Mouse (Mus musculus): ENCODE measurements at regions not wholly inside any gene's neighbourhood (a gene's known extent, or its start where the extent isn't known, plus 50 kb on each side); places are given as distances from the start of the nearest gene placed in this dataset.

DNA sequence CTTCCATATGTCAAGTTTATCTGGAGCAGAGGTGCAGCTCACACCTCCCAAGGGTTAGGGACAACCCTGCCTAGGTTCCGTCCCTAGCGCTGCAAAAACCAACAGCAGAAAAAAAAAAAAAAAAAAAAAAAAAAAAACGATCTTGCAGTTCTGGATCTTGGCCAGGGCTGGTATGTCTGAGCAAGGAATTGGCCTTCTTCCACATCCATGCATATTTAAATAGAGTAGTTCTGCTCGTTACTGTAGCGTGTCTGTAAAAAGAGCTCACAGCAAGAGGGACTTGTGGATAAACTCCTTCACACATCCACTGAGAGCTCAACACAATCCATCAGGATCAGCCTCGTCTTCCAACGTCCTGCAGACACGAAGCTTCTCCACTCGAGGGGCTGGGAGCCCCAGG is 639.4 kb upstream of the Adam5 start:
- no peak for DNase-seq (ENCODE audit: low spot score in 2 of 2)

- no peak for DNase-seq (ENCODE audit: low spot score in 2 of 2)
Observed at GRCm38 (mm10) chr8:25462492-25462891, 638.3 kb upstream of the Adam5 start.

- DNase-seq (ENCODE audit: low spot score in 2 of 2) = no peak
Observed at GRCm38 (mm10) chr8:25455644-25456043, 631.5 kb upstream of the Adam5 start.

GRCm38 (mm10) chr8:25454972-25455371 is 630.8 kb upstream of the Adam5 start:
- DNase-seq (ENCODE audit: low spot score in 2 of 2) = no peak

DNA sequence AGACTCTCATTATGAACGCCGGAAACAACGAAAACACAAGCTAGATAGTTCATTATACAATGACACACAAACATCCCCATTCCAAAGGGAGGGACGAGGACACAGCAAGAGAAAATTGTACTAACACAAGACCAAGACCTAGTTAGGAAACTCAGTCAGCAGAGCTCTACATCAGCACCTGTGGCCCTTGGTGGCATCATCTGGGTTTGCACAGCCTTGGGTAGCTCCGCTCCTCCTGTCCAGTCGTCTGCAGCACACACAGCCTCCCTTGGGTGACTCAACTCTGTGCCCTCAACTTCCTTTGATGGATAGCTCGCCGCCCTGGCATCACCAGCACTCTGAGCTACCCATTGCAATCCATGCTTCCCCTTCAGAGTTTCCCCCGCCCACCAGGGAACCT is 629.7 kb upstream of the Adam5 start:
- DNase-seq (ENCODE audit: low spot score in 2 of 2) = no peak

DNA sequence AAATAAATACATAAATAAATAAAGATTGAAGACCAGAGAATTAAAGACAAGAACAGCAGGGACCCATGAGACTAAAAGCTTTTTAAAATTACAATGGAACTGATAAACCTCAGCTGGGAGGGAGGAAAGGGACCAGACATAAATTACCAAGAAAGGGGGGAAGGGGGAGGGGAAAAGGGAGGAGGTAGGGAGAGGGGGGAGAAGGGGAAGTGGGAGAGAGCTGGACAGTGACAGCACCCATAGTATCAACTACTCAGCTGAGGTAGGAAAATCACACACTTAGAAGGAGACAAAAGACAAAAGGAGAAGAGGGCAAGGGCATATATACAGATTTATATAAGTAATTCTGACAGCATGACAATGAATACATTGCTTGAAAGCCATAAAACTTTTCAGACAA is 626.4 kb upstream of the Adam5 start:
- DNase-seq (ENCODE audit: low spot score in 2 of 2) = no peak

DNA sequence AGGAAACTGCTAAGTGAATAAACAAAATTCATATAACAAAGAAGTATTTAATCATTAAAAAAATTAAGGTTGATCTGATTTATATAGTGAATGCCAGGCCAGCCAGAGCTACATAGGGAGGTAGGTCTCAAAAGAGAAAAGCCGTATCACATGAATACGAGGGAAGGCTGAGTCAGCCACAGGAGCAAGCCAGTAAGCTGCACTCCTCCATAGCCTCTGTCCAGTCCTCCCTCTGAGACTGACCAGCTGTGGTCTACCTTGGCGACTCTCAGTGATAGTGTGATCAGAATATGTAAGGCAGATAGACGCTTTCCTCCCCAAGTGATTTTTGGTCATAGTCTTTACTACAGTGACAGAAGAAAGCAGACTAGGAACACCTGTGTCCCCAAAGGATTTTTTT is 625.4 kb upstream of the Adam5 start:
- DNase-seq (ENCODE audit: low spot score in 2 of 2) = no peak

GRCm38 (mm10) chr8:25447900-25448299 is 623.7 kb upstream of the Adam5 start:
- DNase-seq (ENCODE audit: low spot score in 2 of 2) = no peak

GRCm38 (mm10) chr8:25445968-25446367 is 621.8 kb upstream of the Adam5 start:
- DNase-seq (ENCODE audit: low spot score in 2 of 2) = no peak

DNA sequence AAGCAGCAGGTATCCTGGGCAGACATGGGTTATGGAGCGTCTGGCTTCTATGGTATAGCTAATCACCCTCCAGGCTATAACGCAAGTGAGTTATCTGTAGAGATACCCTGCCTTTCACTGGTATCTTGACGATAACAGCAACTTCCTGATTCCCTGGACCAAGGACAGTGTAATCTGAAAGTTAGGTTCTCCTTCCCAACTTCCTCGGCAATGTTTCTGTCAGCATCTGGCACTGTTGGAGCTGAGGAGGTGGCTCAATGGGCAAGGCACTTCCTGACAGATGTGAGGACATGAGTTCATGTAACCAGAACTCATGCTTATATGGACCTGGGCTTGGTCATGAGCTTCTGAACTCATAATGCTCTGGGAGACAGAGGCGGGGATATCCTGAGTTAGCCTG is 620.9 kb upstream of the Adam5 start:
- no peak for DNase-seq (ENCODE audit: low spot score in 2 of 2)

- no peak for DNase-seq (ENCODE audit: low spot score in 2 of 2)
Observed at GRCm38 (mm10) chr8:25443552-25443951, 619.4 kb upstream of the Adam5 start.

DNA sequence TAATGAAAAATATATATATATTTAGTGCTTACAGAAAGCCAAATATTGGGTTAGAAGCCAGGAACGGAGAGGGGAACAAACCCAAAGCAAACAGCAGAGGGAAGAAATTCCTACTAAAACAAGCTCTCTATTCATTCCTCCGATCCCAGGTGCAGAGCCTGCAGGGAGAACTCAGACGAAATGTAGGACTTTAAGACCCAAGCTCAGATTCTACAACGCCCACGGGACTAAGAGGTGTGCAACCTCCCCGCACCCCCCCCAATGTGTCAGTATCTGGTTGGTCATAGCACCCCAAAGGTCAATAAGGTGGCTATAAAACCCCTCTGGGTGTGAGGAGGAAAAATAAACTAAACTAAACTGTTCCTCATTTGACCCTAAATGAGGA is 616.9 kb upstream of the Adam5 start:
- no peak for DNase-seq (ENCODE audit: low spot score in 2 of 2)

DNA sequence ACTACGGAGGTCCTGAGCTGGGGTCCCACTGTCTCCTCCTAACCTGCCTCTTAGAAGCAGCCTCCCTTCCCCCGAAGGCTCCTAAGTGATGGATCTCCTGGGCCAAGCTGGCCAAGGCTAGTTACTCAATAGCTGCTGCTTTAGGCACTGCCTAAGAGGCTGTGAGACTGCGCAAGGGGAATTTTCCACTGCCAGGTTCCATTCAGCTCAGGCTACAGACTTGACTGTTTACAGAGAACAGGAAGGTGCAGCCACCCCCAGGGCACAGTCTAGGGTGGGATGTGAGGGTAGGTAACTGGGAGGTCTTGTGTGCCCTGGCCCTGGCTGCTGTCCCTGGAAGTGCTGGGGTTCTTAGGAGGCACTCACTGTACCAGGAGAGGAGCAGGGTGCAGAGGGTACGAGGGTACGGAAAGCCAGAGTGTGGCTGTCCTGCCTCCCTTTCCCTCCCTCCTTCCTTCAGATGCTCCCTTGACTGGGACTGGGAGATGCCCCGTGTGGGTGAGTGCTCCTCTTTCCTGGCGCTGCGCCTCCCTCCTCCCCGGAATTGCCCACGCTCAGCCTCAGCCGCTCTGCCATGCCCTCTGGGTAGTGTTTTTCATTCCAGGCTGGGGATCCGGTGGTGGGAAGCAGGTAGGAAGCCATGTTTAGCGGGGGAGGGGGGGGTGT is 616.4 kb upstream of the Adam5 start:
- peak in 1 of 2 experiments; percentile 20 for DNase-seq (ENCODE audit: low spot score in 2 of 2)

DNA sequence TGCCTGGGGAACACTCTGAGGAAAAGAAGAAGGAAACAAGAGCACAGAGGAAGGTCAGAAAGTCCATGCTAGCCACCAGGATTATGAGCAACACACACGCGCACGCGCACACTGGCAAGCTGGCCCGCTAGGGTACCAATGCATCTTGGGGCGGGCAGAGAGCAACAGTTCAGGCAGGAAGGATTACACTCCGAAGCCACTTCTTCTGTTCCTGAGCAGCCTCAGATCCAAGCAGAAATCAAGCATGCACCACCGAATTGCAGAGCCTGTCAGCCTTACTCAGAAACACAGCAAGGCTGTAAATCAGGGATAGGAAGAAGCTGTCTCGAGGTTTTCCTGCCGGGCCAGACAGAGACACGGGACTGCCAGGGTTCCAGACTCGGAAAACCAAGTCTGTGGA is 615.8 kb upstream of the Adam5 start:
- DNase-seq (ENCODE audit: low spot score in 2 of 2) = peak in 1 of 2 experiments; percentile 15

- DNase-seq (ENCODE audit: low spot score in 2 of 2) = no peak
Observed at GRCm38 (mm10) chr8:25438021-25438620, 614.0 kb upstream of the Adam5 start.

GRCm38 (mm10) chr8:25437178-25437577 is 613.0 kb upstream of the Adam5 start:
- no peak for DNase-seq (ENCODE audit: low spot score in 2 of 2)

DNA sequence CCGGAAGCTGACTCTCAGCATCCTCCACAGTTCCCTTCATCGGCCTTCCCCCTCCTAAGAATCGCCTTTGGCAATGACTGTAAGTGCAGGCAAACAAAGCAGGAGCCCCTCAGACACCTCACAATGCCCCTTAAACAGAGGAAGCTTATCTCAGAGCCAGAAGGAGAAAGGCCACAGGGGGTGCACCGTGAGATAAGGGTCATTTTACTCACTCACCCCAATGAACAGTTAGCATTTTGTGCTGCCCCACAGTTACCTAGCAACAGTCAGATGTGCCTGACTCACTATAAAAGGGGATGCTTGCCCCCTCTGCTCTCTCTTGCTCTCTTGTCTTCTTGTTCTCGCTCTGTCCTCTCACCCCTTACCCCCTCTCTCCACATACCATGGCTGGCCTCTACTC is 606.4 kb upstream of the Adam5 start:
- no peak for DNase-seq (ENCODE audit: low spot score in 2 of 2)

DNA sequence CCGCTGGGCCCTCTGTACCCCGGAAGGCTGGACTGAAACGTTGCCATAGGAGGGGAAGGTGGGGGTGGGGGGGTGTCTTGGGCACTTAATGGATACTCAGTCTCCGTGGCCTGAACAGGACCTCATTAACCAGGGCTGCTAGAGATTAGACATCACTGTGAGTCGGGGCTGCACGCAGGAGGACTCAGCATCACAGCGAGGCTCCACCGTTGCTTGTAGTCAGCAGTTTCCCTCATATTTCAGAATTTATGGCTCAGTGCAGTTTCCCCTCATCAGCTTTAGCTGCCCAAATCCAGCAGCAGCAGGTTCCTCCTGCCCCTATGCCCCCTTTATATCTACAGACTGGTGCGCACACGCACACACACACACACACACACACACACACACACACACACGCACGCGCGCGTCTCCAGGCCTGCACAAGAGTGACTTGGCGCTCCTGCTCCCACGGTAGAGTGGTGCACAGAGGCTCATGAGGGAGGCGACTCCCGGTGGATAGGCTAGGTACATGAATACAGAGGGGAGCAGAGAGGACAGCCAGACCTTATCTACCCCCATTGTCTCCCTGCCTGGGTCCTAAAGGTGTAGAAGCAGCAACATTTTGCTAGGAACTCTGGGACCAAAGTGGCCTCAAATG is 605.8 kb upstream of the Adam5 start:
- no peak for DNase-seq (ENCODE audit: low spot score in 2 of 2)

GRCm38 (mm10) chr8:25428761-25429160 is 604.6 kb upstream of the Adam5 start:
- no peak for DNase-seq (ENCODE audit: low spot score in 2 of 2)

DNA sequence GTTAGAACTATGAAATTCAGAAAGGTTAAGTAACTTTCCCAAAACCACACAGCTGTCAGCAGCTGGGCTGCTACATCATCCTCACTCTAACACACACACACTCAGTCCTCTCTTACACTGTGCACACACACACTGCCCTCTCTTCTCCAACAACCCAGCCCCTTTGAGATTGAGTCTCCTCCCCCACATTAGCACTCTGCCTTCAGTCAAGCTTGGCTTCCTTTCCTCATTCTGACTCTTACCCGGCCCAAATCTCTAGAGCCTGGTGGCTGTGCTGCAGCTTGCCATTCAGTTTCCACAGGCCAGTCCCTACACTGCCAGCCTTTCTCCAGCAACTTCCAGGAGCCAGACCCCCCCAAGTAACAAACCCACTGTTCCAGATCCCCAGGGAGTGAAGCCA is 602.0 kb upstream of the Adam5 start:
- no peak for DNase-seq (ENCODE audit: low spot score in 2 of 2)

DNA sequence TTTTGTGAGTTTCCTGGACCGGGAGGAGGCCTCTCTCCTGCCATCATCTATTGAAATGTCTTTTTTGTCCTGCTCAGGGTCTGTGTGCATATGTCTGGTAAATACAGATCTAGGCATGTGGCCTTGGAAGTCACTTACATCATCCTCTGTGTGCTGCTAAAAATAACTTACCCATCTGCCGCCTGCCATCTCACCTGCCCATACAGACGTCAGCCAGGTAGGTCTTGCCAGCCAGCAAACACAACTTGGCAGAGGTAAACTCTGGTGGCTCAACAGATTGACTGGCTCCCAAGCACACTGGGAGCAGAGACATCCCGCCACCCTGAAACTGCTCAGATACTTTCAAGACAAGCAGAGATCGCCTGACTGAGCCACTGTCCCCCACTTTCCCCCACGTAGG is 597.3 kb upstream of the Adam5 start:
- DNase-seq (ENCODE audit: low spot score in 2 of 2) = no peak

GRCm38 (mm10) chr8:25410536-25410935 is 586.4 kb upstream of the Adam5 start:
- DNase-seq (ENCODE audit: low spot score in 2 of 2) = no peak

GRCm38 (mm10) chr8:25407862-25408261 is 583.7 kb upstream of the Adam5 start:
- no peak for DNase-seq (ENCODE audit: low spot score in 2 of 2)

All from adrenal gland, postnatal 4 days (tissue).